Mouse (Mus musculus) midbrain, postnatal 0 days (tissue): ENCODE measurements around the gene Dpp6. TPM values are rescaled to one million over a fixed set of nuclear protein-coding genes. Genes with fewer than 3 reads are reported as not detected.

ENCODE experiments used
- ATAC-seq: fragments of 200-750 bp; cut with Nextera tagmentation; 2 replicates; pipeline ENCODE4 v1.8.0; 2017; ENCODE audit warnings: moderate number of reproducible peaks, mild to moderate bottlenecking, moderate TSS enrichment, moderate library complexity; ENCODE audit not compliant: low FRiP score
- DNase-seq: peaks from one replicate; pipeline ENCODE4 v3.0.0-alpha.2; 2015; ENCODE audit warnings: low spot score
- H3K27ac ChIP-seq: fragments of 300-500 bp; sonication (generic); 2 replicates; pipeline ENCODE4 v1.5.1; 2014; ENCODE audit warnings: low read depth, mild to moderate bottlenecking, low read length, mixed read lengths
- H3K27me3 ChIP-seq: fragments of 300-500 bp; sonication (generic); 2 replicates; pipeline ENCODE4 v1.6.1; 2014; ENCODE audit warnings: low read length, control low read depth, mixed read lengths; ENCODE audit not compliant: insufficient read depth
- H3K36me3 ChIP-seq: fragments of 300-500 bp; sonication (generic); 2 replicates; pipeline ENCODE4 v1.6.1; 2014; ENCODE audit warnings: low read length, control low read depth, mixed read lengths; ENCODE audit not compliant: insufficient read depth
- H3K4me1 ChIP-seq: fragments of 300-500 bp; sonication (generic); 2 replicates; pipeline ENCODE4 v1.6.1; 2014; ENCODE audit warnings: mild to moderate bottlenecking, control low read depth, antibody characterized with exemption, low read length, mixed read lengths; ENCODE audit not compliant: insufficient read depth
- H3K4me2 ChIP-seq: fragments of 300-500 bp; sonication (generic); 2 replicates; pipeline ENCODE4 v1.6.1; 2014; ENCODE audit warnings: low read depth, mild to moderate bottlenecking, low read length, mixed read lengths; ENCODE audit not compliant: poor library complexity, severe bottlenecking
- H3K4me3 ChIP-seq: fragments of 300-500 bp; sonication (generic); 2 replicates; pipeline ENCODE4 v1.5.1; 2014; ENCODE audit warnings: low read depth, mild to moderate bottlenecking, low read length, moderate library complexity
- H3K9ac ChIP-seq: fragments of 300-500 bp; sonication (generic); replicated peaks from 2 replicates; pipeline ENCODE4 v1.6.1; 2014; ENCODE audit warnings: mild to moderate bottlenecking, low read length, moderate library complexity, mixed read lengths; ENCODE audit not compliant: poor library complexity, severe bottlenecking
- H3K9me3 ChIP-seq: fragments of 300-500 bp; sonication (generic); 2 replicates; pipeline ENCODE4 v1.6.1; 2016; ENCODE audit warnings: low read length, control low read depth
- CTCF ChIP-seq: IDR thresholded peaks from 2 replicates; pipeline ENCODE4 v1.5.1; 2016; ENCODE audit warnings: antibody characterized with exemption, mild to moderate bottlenecking
- WGBS: fragments of 180-500 bp; shearing (Covaris S2); extraction: QIAGEN DNeasy Blood & Tissue Kit; methylation state at CpG from one replicate; pipeline ENCODE4 v1.1.7; 2014; 5-methylcytosine and 5-hydroxymethylcytosine counted together
- polyA plus RNA-seq: library from polyadenylated mRNA; unstranded; fragments of >200 nt; fragmentation: Nextera tagmentation; extraction: Ambion mirVana; gene quantifications from 2 replicates; pipeline ENCODE4 v1.2.1, GENCODE M21; 2015
- total RNA-seq: library from RNA; depleted of rRNA; stranded (reverse); fragments of >200 nt; gene quantifications from 2 replicates; pipeline ENCODE4 v1.2.3, GENCODE M21; 2014

Dpp6 gene
- total and polyA plus RNA-seq, 2 experiments from 2014 or later: 88.6 to 169 TPM

DNA sequence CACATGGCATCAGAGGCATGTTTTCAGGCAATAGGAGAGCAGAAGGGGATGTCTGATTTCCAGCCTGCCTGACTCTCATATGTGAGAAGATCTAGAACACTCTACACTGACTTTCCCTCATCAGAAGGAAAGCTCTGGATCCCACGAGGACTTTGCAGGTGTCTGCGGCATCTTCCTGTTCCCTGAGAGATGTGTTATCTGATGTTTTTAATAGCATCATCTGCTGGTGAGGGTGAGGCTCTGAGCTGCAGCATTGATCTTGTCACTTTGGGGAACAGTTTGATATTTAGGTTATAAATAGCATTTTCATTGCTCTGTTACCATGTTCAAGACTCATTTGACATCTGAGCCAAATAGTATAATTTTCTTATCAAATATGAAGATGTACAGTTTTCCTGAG is 388.8 kb downstream of the Dpp6 start:
- DNase-seq: no peak
- H3K4me3 ChIP-seq: no peak overlapping the region
- H3K27ac ChIP-seq: no peak overlapping the region
- WGBS: 67% methylated on average over 2 of the region's 2 CpGs
- H3K27me3 ChIP-seq: no peaks in the 10 kb centered on the region
- no peak overlapping the region for H3K4me2 ChIP-seq
- no peaks in the 10 kb centered on the region for H3K36me3 ChIP-seq
- no peaks in the 10 kb centered on the region for H3K9me3 ChIP-seq
- no peaks in the 10 kb centered on the region for H3K4me1 ChIP-seq
- H3K9ac ChIP-seq: no peak overlapping the region
- no peak for ATAC-seq
- TF ChIP-seq CTCF: no peak

DNA sequence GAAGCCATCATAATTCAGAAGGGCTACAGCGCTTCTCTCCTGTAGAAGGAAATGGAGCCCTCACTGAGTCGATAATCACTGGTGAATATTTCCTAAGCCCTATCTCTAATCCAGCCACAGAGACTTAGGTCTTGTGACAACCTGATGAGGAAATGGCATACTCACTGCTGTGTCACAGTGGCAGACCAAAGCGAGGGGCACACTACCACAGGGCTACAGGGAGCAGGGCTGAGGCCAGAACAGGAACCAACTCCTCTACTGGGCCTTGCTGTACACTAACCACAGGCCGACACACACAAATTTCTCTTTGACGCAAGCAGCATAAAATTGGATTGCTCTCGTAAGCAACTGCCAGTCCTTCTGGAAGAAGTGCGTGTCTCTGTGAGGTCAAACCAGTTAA is 389.2 kb downstream of the Dpp6 start:
- 80% methylated on average over 7 of the region's 7 CpGs for WGBS
- no peak overlapping the region for H3K9ac ChIP-seq

GRCm38 (mm10) chr5:27220116-27220515 is 403.1 kb downstream of the Dpp6 start:
- no peak for ATAC-seq
- H3K9me3 ChIP-seq: no peaks in the 10 kb centered on the region
- H3K4me1 ChIP-seq: no peaks in the 10 kb centered on the region
- no peaks in the 10 kb centered on the region for H3K36me3 ChIP-seq
- no peak for TF ChIP-seq CTCF
- no peak overlapping the region for H3K4me3 ChIP-seq
- H3K27ac ChIP-seq: no peak overlapping the region
- H3K27me3 ChIP-seq: no peaks in the 10 kb centered on the region
- DNase-seq: no peak
- H3K9ac ChIP-seq: no peak overlapping the region
- 80% methylated on average over 2 of the region's 2 CpGs for WGBS
- no peak overlapping the region for H3K4me2 ChIP-seq

More for the DNA sequence above, 389.2 kb downstream of the Dpp6 start:
- Histone ChIP-seq H3K4me3 (no peak overlapping the region), H3K4me1 (no peaks in the 10 kb centered on the region), H3K27me3 (no peaks in the 10 kb centered on the region), H3K27ac (no peak overlapping the region), H3K4me2 (no peak overlapping the region), H3K9me3 (no peaks in the 10 kb centered on the region), H3K36me3 (no peaks in the 10 kb centered on the region)
- no peak for DNase-seq
- no peak for ATAC-seq
- TF ChIP-seq CTCF: no peak

- H3K4me3 ChIP-seq: no peak overlapping the region
- H3K4me1 ChIP-seq: 0 out of 2 replicates have a peak, but pooled peaks cover 6% of the 10 kb centered on the region
- no peaks in the 10 kb centered on the region for H3K27me3 ChIP-seq
- 29% methylated on average over 3 of the region's 3 CpGs for WGBS
- ATAC-seq (peak; percentile 20; the same call in 1 of the 2 replicates), DNase-seq (no peak)
- no peak overlapping the region for H3K27ac ChIP-seq
- no peak overlapping the region for H3K9ac ChIP-seq
- TF ChIP-seq CTCF: no peak
- H3K36me3 ChIP-seq: no peaks in the 10 kb centered on the region
- no peak overlapping the region for H3K4me2 ChIP-seq
- H3K9me3 ChIP-seq: no peaks in the 10 kb centered on the region
These were observed 425.1 kb downstream of the Dpp6 start for GRCm38 (mm10) chr5:27242078-27242477.

GRCm38 (mm10) chr5:27243226-27243625 is 426.2 kb downstream of the Dpp6 start:
- Histone ChIP-seq H3K4me2 (no peak overlapping the region), H3K4me3 (no peak overlapping the region), H3K9ac (no peak overlapping the region), H3K4me1 (0 out of 2 replicates have a peak, but pooled peaks cover 6% of the 10 kb centered on the region), H3K9me3 (no peaks in the 10 kb centered on the region), H3K27ac (no peak overlapping the region), H3K36me3 (no peaks in the 10 kb centered on the region), H3K27me3 (no peaks in the 10 kb centered on the region)
- 100% methylated on average over 1 of the region's 1 CpGs for WGBS
- DNase-seq (no peak), ATAC-seq (no peak)
- TF ChIP-seq CTCF: no peak

DNA sequence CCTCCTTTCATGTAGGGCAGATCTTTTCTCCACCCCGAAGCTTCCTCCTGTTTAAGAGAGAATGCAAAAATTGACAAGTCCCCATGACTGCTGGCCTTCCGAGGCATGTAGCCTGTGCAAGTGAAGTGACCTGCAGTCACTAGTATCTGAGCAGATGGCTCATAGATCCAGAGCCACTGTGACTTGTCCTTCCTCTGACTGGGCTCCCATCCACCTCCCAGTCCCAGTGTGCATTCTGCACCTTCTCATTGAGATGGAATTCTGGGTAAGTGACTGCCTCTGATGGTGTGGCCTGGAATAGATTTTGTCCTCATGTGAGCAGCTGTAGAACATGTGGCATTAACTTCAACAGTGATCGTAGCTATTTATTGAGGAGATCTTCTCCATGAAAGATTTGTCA is 430.8 kb downstream of the Dpp6 start:
- TF ChIP-seq CTCF: no peak
- WGBS: 86% methylated on average over 3 of the region's 3 CpGs
- Histone ChIP-seq H3K27ac (no peak overlapping the region), H3K9ac (no peak overlapping the region), H3K27me3 (no peaks in the 10 kb centered on the region), H3K36me3 (no peaks in the 10 kb centered on the region), H3K9me3 (no peaks in the 10 kb centered on the region), H3K4me3 (no peak overlapping the region), H3K4me2 (no peak overlapping the region), H3K4me1 (no peaks in the 10 kb centered on the region)
- DNase-seq (no peak), ATAC-seq (no peak)
